Mouse (Mus musculus) heart, adult 2 months (tissue): ENCODE data around the gene Foxn2.

ENCODE experiments used
- CTCF ChIP-seq: fragments of 200-600 bp; IDR thresholded peaks from 2 replicates; pipeline ENCODE4 v1.8.1; 2022; ENCODE audit warnings: antibody characterized with exemption, mild to moderate bottlenecking, moderate library complexity
- POLR2A ChIP-seq: fragments of 200-500 bp; IDR thresholded peaks from 2 replicates; pipeline ENCODE4 v1.6.1; 2011; ENCODE audit warnings: mild to moderate bottlenecking, low read depth, low read length, control low read depth; ENCODE audit not compliant: insufficient read depth

DNA sequence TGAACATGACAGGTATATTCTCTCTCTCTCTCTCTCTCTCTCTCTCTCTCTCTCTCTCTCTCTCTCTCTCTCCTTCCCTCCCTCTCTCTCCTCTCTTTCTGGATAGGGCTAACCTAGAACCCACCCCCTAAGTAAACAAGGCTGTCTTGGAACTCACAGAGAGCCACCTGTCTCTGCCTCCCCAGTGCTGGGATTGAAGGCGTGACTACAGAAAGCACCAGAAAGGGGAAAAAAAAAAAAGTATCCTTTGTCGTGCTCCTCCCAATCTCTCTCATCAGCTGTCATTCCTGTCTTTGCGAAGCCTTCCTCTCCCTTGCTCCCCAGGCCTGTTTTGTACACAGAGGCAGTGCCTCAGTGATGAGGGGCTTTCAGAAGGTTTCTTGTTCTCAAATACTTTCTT lies 69.5 kb downstream of the Foxn2 start:
- no peak for TF ChIP-seq CTCF
- no peak for TF ChIP-seq POLR2A
